Mouse (Mus musculus): Measurements from ENCODE around the gene Golga2.

- TF ChIP-seq POLR2A (IDR thresholded peaks at IDR 0.05; ENCODE audit: control insufficient read depth, low read depth, low read length) (no peak), CTCF (IDR thresholded peaks at IDR 0.05; ENCODE audit: control insufficient read depth, insufficient read depth, insufficient replicate concordance, low read depth, low read length) (no peak)
Measured at GRCm38 (mm10) chr2:32311443-32312317, 24.5 kb downstream of the Golga2 start.
